Mouse (Mus musculus): ENCODE measurements at regions not wholly inside any gene's neighbourhood (a gene's known extent, or its start where the extent isn't known, plus 50 kb on each side); places are given as distances from the start of the nearest gene placed in this dataset.

- no peak overlapping the region for H3K27ac ChIP-seq
- DNase-seq (ENCODE audit: low spot score in 2 of 2): peak in 1 of 2 experiments; percentile 3
- TF ChIP-seq CTCF (conservative IDR thresholded peaks at IDR 0.05): no peak
- no peak overlapping the region for H3K4me3 ChIP-seq
Measured at GRCm38 (mm10) chr2:51041101-51041500, 107.8 kb downstream of the Rnd3 start.

- TF ChIP-seq CTCF (conservative IDR thresholded peaks at IDR 0.05): no peak
- Histone ChIP-seq H3K27ac (no peak overlapping the region), H3K4me3 (no peak overlapping the region)
- no peak for DNase-seq (ENCODE audit: low spot score in 2 of 2)
Measured at GRCm38 (mm10) chr2:51038685-51039084, 110.2 kb downstream of the Rnd3 start.

- no peak for DNase-seq (ENCODE audit: low spot score in 2 of 2)
- TF ChIP-seq CTCF (conservative IDR thresholded peaks at IDR 0.05): no peak
- no peak overlapping the region for H3K4me3 ChIP-seq
- H3K27ac ChIP-seq: no peak overlapping the region
Measured at GRCm38 (mm10) chr2:51036995-51037394, 111.9 kb downstream of the Rnd3 start.

GRCm38 (mm10) chr2:51036190-51036755, 112.6 kb downstream of the Rnd3 start:
- H3K4me3 ChIP-seq: no peak overlapping the region
- no peak overlapping the region for H3K27ac ChIP-seq
- no peak for DNase-seq (ENCODE audit: low spot score in 2 of 2)
- TF ChIP-seq CTCF (conservative IDR thresholded peaks at IDR 0.05): no peak

GRCm38 (mm10) chr2:51033881-51034280, 115.0 kb downstream of the Rnd3 start:
- no peak for DNase-seq (ENCODE audit: low spot score in 2 of 2)
- H3K4me3 ChIP-seq: no peak overlapping the region
- no peak for TF ChIP-seq CTCF (conservative IDR thresholded peaks at IDR 0.05)
- H3K27ac ChIP-seq: no peak overlapping the region

GRCm38 (mm10) chr2:51022479-51022878, 126.4 kb downstream of the Rnd3 start:
- Histone ChIP-seq H3K27ac (no peak overlapping the region), H3K4me3 (no peak overlapping the region)
- no peak for TF ChIP-seq CTCF (conservative IDR thresholded peaks at IDR 0.05)
- DNase-seq (ENCODE audit: low spot score in 2 of 2): no peak

- H3K27ac ChIP-seq: no peak overlapping the region
- no peak for TF ChIP-seq CTCF (conservative IDR thresholded peaks at IDR 0.05)
- no peak for DNase-seq (ENCODE audit: low spot score in 2 of 2)
Measured at GRCm38 (mm10) chr2:51016129-51016402, 132.8 kb downstream of the Rnd3 start.

GRCm38 (mm10) chr2:51015360-51016128, 133.4 kb downstream of the Rnd3 start:
- DNase-seq (ENCODE audit: low spot score in 2 of 2): no peak
- no peak overlapping the region for H3K27ac ChIP-seq
- TF ChIP-seq CTCF (conservative IDR thresholded peaks at IDR 0.05): no peak
- no peak overlapping the region for H3K4me3 ChIP-seq

More at GRCm38 (mm10) chr2:51016129-51016402, 132.8 kb downstream of the Rnd3 start:
- H3K4me3 ChIP-seq: no peak overlapping the region

- no peak for DNase-seq (ENCODE audit: low spot score in 2 of 2)
- H3K27ac ChIP-seq: no peak overlapping the region
- no peak overlapping the region for H3K4me3 ChIP-seq
- no peak for TF ChIP-seq CTCF (conservative IDR thresholded peaks at IDR 0.05)
Measured at GRCm38 (mm10) chr2:51014232-51014631, 134.7 kb downstream of the Rnd3 start.

- TF ChIP-seq CTCF (conservative IDR thresholded peaks at IDR 0.05): no peak
Measured at GRCm38 (mm10) chr2:51013090-51013489, 135.8 kb downstream of the Rnd3 start.

GRCm38 (mm10) chr2:51008251-51008533, 140.7 kb downstream of the Rnd3 start:
- no peak overlapping the region for H3K4me3 ChIP-seq
- H3K27ac ChIP-seq: no peak overlapping the region
- TF ChIP-seq CTCF (conservative IDR thresholded peaks at IDR 0.05): no peak
- DNase-seq (ENCODE audit: low spot score in 2 of 2): no peak

More at GRCm38 (mm10) chr2:51013090-51013489, 135.8 kb downstream of the Rnd3 start:
- no peak for DNase-seq (ENCODE audit: low spot score in 2 of 2)
- Histone ChIP-seq H3K4me3 (no peak overlapping the region), H3K27ac (no peak overlapping the region)

GRCm38 (mm10) chr2:51007409-51008250, 141.3 kb downstream of the Rnd3 start:
- no peak for DNase-seq (ENCODE audit: low spot score in 2 of 2)
- no peak overlapping the region for H3K27ac ChIP-seq
- TF ChIP-seq CTCF (conservative IDR thresholded peaks at IDR 0.05): no peak

GRCm38 (mm10) chr2:51006818-51007217, 142.1 kb downstream of the Rnd3 start:
- DNase-seq (ENCODE audit: low spot score in 2 of 2): no peak
- Histone ChIP-seq H3K27ac (no peak overlapping the region), H3K4me3 (no peak overlapping the region)
- no peak for TF ChIP-seq CTCF (conservative IDR thresholded peaks at IDR 0.05)

More at GRCm38 (mm10) chr2:51007409-51008250, 141.3 kb downstream of the Rnd3 start:
- H3K4me3 ChIP-seq: no peak overlapping the region

Data from layer of hippocampus, adult 2 months (tissue).